Comparison of ENCODE assay signal across 23 mouse cellular contexts in the genomic region with DNA sequence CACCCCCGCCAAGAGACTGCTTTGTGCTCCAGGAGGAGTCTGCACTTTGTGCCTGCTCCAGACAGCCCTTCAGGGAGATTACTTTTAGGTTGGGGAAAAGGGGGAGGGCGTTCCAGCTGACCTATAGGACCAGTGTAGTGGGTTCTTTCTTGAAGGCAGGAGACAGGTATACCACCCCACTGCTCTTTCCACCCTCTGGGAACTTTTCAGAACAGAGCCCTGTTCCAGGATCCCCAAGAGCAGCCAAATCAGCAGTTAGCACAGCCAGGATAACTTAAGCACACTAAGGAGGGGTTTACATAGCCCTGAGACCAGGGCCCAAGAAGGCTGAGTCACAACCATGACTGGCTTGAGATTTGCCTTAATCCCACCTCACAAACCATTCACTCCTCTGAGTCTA. TPM values are rescaled to one million over a fixed set of nuclear protein-coding genes. Genes with fewer than 3 reads are reported as not detected.
"Had no signal": no experiment of that assay in that cellular context is flagged by ENCODE, and none has a peak within 500 bp of the region (broad histone marks: within the 10 kb centered on the region; RNA-seq: fewer than 3 reads in every experiment).

No protein-coding gene starts in this region.

- ATAC-seq: liver, postnatal 0 days; lung, postnatal 0 days; midbrain, embryonic 13.5 days; midbrain, embryonic 15.5 days had no signal

- H3K4me3 ChIP-seq: liver, embryonic 13.5 days; liver, embryonic 15.5 days; lung, embryonic 15.5 days; megakaryocyte, embryonic 14.5 days; midbrain, embryonic 13.5 days; midbrain, embryonic 15.5 days; neural tube, embryonic 12.5 days; stomach, embryonic 15.5 days had no signal

- DNase-seq: liver, embryonic 13.5 days; liver, postnatal 0 days; lung, adult 2 months; lung, postnatal 14 days; lung, postnatal 36 days; right cerebral cortex, postnatal 14 days had no signal

- H3K9me3 ChIP-seq: liver, embryonic 13.5 days; liver, embryonic 15.5 days; lung, embryonic 15.5 days; megakaryocyte, embryonic 14.5 days; midbrain, embryonic 13.5 days; midbrain, embryonic 15.5 days; neural tube, embryonic 12.5 days; stomach, embryonic 15.5 days had no signal

- H3K9ac ChIP-seq: liver, embryonic 13.5 days; liver, embryonic 15.5 days; liver, postnatal 0 days; lung, embryonic 15.5 days; midbrain, embryonic 13.5 days; midbrain, embryonic 15.5 days; neural tube, embryonic 12.5 days; stomach, embryonic 15.5 days had no signal

- H3K4me2 ChIP-seq: liver, embryonic 11.5 days; liver, embryonic 13.5 days; liver, embryonic 15.5 days; lung, embryonic 15.5 days; midbrain, embryonic 11.5 days; midbrain, embryonic 13.5 days; midbrain, embryonic 15.5 days; neural tube, embryonic 12.5 days; stomach, embryonic 15.5 days had no signal

- H3K27ac ChIP-seq: liver, embryonic 13.5 days; liver, embryonic 15.5 days; lung, embryonic 15.5 days; macrophage; midbrain, embryonic 13.5 days; midbrain, embryonic 15.5 days; neural tube, embryonic 12.5 days; stomach, embryonic 15.5 days; stomach, postnatal 0 days had no signal

- H3K4me1 ChIP-seq: liver, embryonic 13.5 days; liver, embryonic 15.5 days; lung, embryonic 15.5 days; megakaryocyte, embryonic 14.5 days; midbrain, embryonic 13.5 days; midbrain, embryonic 15.5 days; neural tube, embryonic 12.5 days; stomach, embryonic 15.5 days had no signal

- H3K36me3 ChIP-seq: liver, embryonic 13.5 days; liver, embryonic 15.5 days; lung, embryonic 15.5 days; midbrain, embryonic 13.5 days; midbrain, embryonic 15.5 days; neural tube, embryonic 12.5 days; stomach, embryonic 15.5 days had no signal

- H3K27me3 ChIP-seq: liver, embryonic 13.5 days; liver, embryonic 15.5 days; lung, embryonic 15.5 days; midbrain, embryonic 13.5 days; midbrain, embryonic 15.5 days; neural tube, embryonic 12.5 days; stomach, embryonic 15.5 days had no signal

RNA-seq across cellular contexts. Expression of gene Cd8a, which starts 1.7 kb away (rescaled TPM):
- total RNA-seq: megakaryocyte progenitor cell, adult 5-6 weeks; midbrain, postnatal 0 days had no signal
- polyA plus RNA-seq: liver, embryonic 11.5 days; liver, embryonic 13.5 days; liver, embryonic 15.5 days; midbrain, embryonic 11.5 days; midbrain, embryonic 13.5 days; midbrain, embryonic 15.5 days; midbrain, postnatal 0 days; neural tube, embryonic 12.5 days; neural tube, embryonic 14.5 days; stomach, postnatal 0 days had no signal

RNA-seq across cellular contexts. Expression of gene Cd8b1, which starts 52.3 kb away (rescaled TPM):
- total RNA-seq: megakaryocyte progenitor cell, adult 5-6 weeks; midbrain, postnatal 0 days had no signal
- polyA plus RNA-seq: liver, embryonic 11.5 days; liver, embryonic 13.5 days; liver, embryonic 15.5 days; liver, postnatal 0 days; midbrain, embryonic 11.5 days; midbrain, embryonic 13.5 days; midbrain, embryonic 15.5 days; midbrain, postnatal 0 days; neural tube, embryonic 12.5 days; neural tube, embryonic 14.5 days; stomach, postnatal 0 days had no signal

RNA-seq across cellular contexts. Expression of gene Smyd1, which starts 52.9 kb away (rescaled TPM):
- total RNA-seq: megakaryocyte progenitor cell, adult 5-6 weeks; monocyte, adult 5-6 weeks; neutrophil, adult 5-6 weeks had no signal
- polyA plus RNA-seq: macrophage; midbrain, embryonic 13.5 days had no signal
